Mouse (Mus musculus): Measurements from ENCODE around the gene Krtcap2.

- TF ChIP-seq CTCF (conservative IDR thresholded peaks at IDR 0.05; ENCODE audit: low read length) = no peak
- no peak for TF ChIP-seq NANOG (IDR thresholded peaks at IDR 0.05; ENCODE audit: borderline replicate concordance, low read length)
- no peak for TF ChIP-seq POU5F1 (IDR thresholded peaks at IDR 0.05; ENCODE audit: borderline replicate concordance, low read length)
These were observed 16.5 kb upstream of the Krtcap2 start for GRCm38 (mm10) chr3:89229276-89229675.

Measured in E14TG2a.4 (cell line).